Mouse (Mus musculus) testis, adult 2 months (tissue): ENCODE measurements around the gene Lexm. TPM values are rescaled to one million over a fixed set of nuclear protein-coding genes. Genes with fewer than 3 reads are reported as not detected.

Experiments used
- H3K27ac ChIP-seq: fragments of 200-500 bp; 2 replicates; pipeline ENCODE4 v1.5.1; 2012; ENCODE audit warnings: low read depth, low read length; ENCODE audit not compliant: control insufficient read depth, insufficient read depth
- H3K27me3 ChIP-seq: fragments of 200-500 bp; 2 replicates; pipeline ENCODE4 v1.6.1; 2012; ENCODE audit warnings: mild to moderate bottlenecking, low read length, moderate library complexity; ENCODE audit not compliant: control insufficient read depth, insufficient read depth
- H3K36me3 ChIP-seq: fragments of 200-500 bp; 2 replicates; pipeline ENCODE4 v1.6.1; 2012; ENCODE audit warnings: mild to moderate bottlenecking, low read length; ENCODE audit not compliant: control insufficient read depth, insufficient read depth
- H3K4me1 ChIP-seq: fragments of 200-500 bp; 2 replicates; pipeline ENCODE4 v1.6.1; 2012; ENCODE audit warnings: low read length; ENCODE audit not compliant: control insufficient read depth, insufficient read depth
- H3K4me3 ChIP-seq: fragments of 200-500 bp; 2 replicates; pipeline ENCODE4 v1.5.1; 2012; ENCODE audit warnings: low read depth, mild to moderate bottlenecking, low read length, moderate library complexity, mixed read lengths; ENCODE audit not compliant: control insufficient read depth
- CTCF ChIP-seq: fragments of 200-500 bp; IDR thresholded peaks from 2 replicates; pipeline ENCODE4 v1.5.1; 2012; ENCODE audit warnings: low read depth, mild to moderate bottlenecking, inconsistent platforms, low read length, moderate library complexity; ENCODE audit not compliant: control insufficient read depth, insufficient read depth, insufficient replicate concordance
- POLR2A ChIP-seq: fragments of 200-500 bp; IDR thresholded peaks from 2 replicates; pipeline ENCODE4 v1.6.1; 2012; ENCODE audit warnings: low read depth, mild to moderate bottlenecking, inconsistent platforms, low read length, moderate library complexity; ENCODE audit not compliant: control insufficient read depth
- polyA plus RNA-seq: library from polyadenylated mRNA; depleted of rRNA; stranded (reverse); fragments of >200 nt; gene quantifications from 2 replicates; pipeline ENCODE4 v1.2.3, GENCODE M21; 2012

Lexm gene
- polyA plus RNA-seq, 1 experiment: 54.3 TPM

- Histone ChIP-seq H3K4me1 (no peaks in the 10 kb centered on the region), H3K36me3 (no peaks in the 10 kb centered on the region), H3K27ac (no peak overlapping the region), H3K27me3 (no peaks in the 10 kb centered on the region), H3K4me3 (no peak overlapping the region)
- TF ChIP-seq POLR2A: no peak
These were observed 20.8 kb downstream of the Lexm start for GRCm38 (mm10) chr4:106596200-106596599.

DNA sequence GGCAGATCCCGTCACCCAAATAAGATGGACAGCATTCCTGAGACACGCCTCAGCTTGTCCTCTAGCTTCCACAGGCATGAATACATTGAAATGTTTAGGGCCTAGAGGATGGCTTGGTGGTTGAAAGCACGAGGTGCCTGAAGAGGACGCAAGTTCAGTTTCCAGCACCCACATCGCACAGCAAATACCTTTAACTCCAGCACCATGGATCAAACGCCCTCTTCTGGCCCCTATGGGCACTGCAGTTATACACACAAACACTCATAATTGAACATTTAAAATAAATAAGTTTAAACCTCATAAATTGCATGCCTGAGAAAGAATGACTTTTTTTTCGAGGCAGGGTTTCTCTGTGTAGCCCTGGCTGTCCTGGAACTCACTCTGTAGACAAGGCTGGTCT lies 23.4 kb downstream of the Lexm start:
- no peak overlapping the region; the same call in 1 of the 2 replicates for H3K27ac ChIP-seq
- H3K4me1 ChIP-seq: no peaks in the 10 kb centered on the region
- H3K27me3 ChIP-seq: no peaks in the 10 kb centered on the region
- H3K4me3 ChIP-seq: no peak overlapping the region
- TF ChIP-seq POLR2A: no peak
- TF ChIP-seq CTCF: no peak; the same call in 1 of the 2 replicates
- no peaks in the 10 kb centered on the region for H3K36me3 ChIP-seq

DNA sequence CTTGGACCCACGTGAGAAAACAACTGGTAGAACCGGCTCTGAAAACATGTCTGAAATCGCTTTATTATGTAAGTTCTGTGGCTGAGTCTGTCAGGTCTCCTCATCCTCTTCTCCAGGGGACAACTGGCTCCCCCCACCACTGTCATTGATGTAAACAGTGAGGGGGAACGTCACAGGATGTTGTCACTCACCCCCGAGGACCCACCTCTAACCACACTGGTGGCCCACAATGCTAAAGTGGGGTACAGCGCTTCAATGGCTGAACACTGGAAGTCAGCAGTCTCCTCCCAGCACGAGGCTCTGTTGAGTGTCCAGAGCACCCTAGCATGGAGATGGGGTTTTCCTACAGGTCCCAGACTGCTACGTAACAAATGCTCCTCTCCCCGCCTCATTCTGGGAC lies 26.2 kb downstream of the Lexm start:
- Histone ChIP-seq H3K27ac (no peak overlapping the region), H3K27me3 (no peaks in the 10 kb centered on the region), H3K4me3 (no peak overlapping the region), H3K36me3 (no peaks in the 10 kb centered on the region), H3K4me1 (no peaks in the 10 kb centered on the region)
- TF ChIP-seq POLR2A (no peak), CTCF (no peak)

DNA sequence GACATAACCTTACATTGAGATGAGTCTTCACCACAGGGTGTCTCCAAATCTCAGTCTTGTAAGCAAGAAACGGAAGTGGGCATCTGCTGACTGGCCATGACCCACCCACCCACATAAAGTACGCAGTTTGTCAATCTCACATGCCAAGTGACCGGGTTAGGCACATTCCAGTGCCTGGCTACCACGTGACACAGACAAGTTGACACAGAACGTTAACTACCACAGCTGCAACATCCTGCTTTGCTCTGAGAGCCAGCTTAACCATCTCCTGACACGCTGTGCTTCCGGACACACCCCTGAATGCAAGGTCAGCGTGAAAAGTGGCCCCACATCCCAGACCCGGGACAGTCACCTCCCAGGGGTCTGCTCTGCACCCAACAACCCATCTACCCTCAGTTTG lies 26.9 kb downstream of the Lexm start:
- H3K27ac ChIP-seq: no peak overlapping the region
- no peak for TF ChIP-seq CTCF
- TF ChIP-seq POLR2A: no peak
- H3K27me3 ChIP-seq: no peaks in the 10 kb centered on the region
- H3K36me3 ChIP-seq: no peaks in the 10 kb centered on the region
- no peaks in the 10 kb centered on the region for H3K4me1 ChIP-seq
- H3K4me3 ChIP-seq: no peak overlapping the region

DNA sequence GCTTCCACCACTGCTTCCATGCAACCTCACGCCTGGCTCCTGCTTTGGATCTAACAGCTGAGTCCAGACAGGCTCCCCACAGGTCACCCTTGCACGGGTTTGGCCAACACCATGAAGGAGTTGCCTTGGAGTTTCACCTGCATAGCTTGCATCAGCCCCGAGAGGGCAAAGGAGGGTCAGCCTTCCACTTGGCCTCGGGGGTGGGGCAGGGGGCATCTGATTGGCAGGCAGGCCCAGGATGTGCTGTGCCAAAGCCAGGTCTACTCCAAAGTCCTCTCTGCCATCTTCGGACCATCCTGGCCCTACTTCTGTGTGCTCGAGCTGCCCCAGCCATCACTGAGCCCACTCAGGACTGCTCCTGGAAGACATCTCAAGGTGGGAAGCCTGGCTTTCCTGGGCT lies 30.0 kb downstream of the Lexm start:
- Histone ChIP-seq H3K36me3 (no peaks in the 10 kb centered on the region), H3K4me1 (no peaks in the 10 kb centered on the region), H3K27me3 (no peaks in the 10 kb centered on the region), H3K4me3 (peak overlapping the region; percentile 80), H3K27ac (no peak overlapping the region)
- no peak for TF ChIP-seq CTCF
- TF ChIP-seq POLR2A: 0 out of 2 replicates have a peak, but pooled peaks have one; percentile 41

- Histone ChIP-seq H3K36me3 (no peaks in the 10 kb centered on the region), H3K4me3 (no peak overlapping the region), H3K4me1 (no peaks in the 10 kb centered on the region), H3K27ac (no peak overlapping the region), H3K27me3 (no peaks in the 10 kb centered on the region)
- TF ChIP-seq CTCF (no peak), POLR2A (no peak)
These were observed 32.4 kb downstream of the Lexm start for GRCm38 (mm10) chr4:106584665-106585064.

DNA sequence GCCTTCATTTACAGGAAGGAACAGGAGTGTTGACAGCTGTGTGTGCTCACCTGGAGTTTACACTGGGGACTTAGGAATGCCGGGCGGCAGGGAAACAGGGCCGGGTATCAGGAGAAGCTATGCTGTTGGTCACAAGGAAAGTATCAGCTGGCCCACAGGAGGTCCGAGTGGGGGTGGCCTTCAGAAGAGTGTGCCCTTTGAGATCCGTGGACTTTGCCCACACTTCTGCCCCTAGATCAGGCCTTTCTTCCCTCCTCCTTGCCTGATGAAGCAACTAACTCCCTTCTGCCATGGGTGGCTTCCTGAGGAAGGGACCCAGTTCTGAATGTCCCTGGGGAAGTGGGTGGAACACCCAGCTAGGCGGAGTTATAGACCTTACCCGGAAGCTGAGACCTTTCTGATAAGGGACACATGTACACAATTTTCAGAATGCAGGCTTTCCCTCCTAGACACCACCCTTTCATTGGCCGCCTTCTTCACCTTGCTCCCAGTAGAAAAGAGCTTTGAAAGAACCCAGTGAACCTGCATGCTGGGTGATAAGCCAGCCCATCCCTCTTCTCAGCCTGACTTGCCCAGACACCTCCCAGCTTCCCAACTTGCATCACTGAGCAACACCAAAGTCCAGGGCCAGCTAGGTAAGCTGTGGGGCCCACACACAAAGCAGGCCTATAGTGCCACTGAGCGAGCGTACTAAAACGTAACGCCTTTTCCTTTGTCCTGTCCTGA lies 34.5 kb downstream of the Lexm start:
- Histone ChIP-seq H3K27me3 (no peaks in the 10 kb centered on the region), H3K36me3 (no peaks in the 10 kb centered on the region), H3K4me1 (no peaks in the 10 kb centered on the region), H3K4me3 (no peak overlapping the region), H3K27ac (no peak overlapping the region)
- TF ChIP-seq CTCF (no peak), POLR2A (no peak)

GRCm38 (mm10) chr4:106581865-106582204 lies 35.2 kb downstream of the Lexm start:
- Histone ChIP-seq H3K4me1 (no peaks in the 10 kb centered on the region), H3K27ac (no peak overlapping the region), H3K27me3 (no peaks in the 10 kb centered on the region), H3K36me3 (no peaks in the 10 kb centered on the region), H3K4me3 (no peak overlapping the region)
- TF ChIP-seq POLR2A: no peak
- TF ChIP-seq CTCF: no peak
